Mouse (Mus musculus): Measurements from ENCODE around the gene Kif1b. TPM values are rescaled to one million over a fixed set of nuclear protein-coding genes. Genes with fewer than 3 reads are reported as not detected.

The Kif1b gene
- total and polyA plus RNA-seq, 2 experiments from 2014 or later = 215 to 425 TPM

GRCm38 (mm10) chr4:149188563-149188962, 118.9 kb downstream of the Kif1b start:
- Histone ChIP-seq H3K36me3 (ENCODE audit: insufficient read depth, low read length) (peaks cover 73% of the 10 kb centered on the region), H3K4me1 (ENCODE audit: insufficient read depth, low read length) (no peaks in the 10 kb centered on the region), H3K27me3 (ENCODE audit: insufficient read depth, low read length) (no peaks in the 10 kb centered on the region), H3K9ac (replicated peaks; ENCODE audit: low read length, poor library complexity, severe bottlenecking) (no peak overlapping the region), H3K9me3 (ENCODE audit: low read length) (no peaks in the 10 kb centered on the region), H3K27ac (ENCODE audit: low read depth, low read length) (no peak overlapping the region), H3K4me3 (ENCODE audit: low read depth, low read length) (no peak overlapping the region), H3K4me2 (ENCODE audit: low read depth, low read length, poor library complexity, severe bottlenecking) (no peak overlapping the region)
- ATAC-seq (ENCODE audit: low FRiP score) (no peak), DNase-seq (ENCODE audit: low spot score) (no peak)
- TF ChIP-seq CTCF (IDR thresholded peaks at IDR 0.05) = no peak
- 90% methylated on average over 2 of the region's 2 CpGs for WGBS

GRCm38 (mm10) chr4:149182755-149183154, 124.7 kb downstream of the Kif1b start:
- no peak overlapping the region for H3K4me2 ChIP-seq (ENCODE audit: low read depth, low read length, poor library complexity, severe bottlenecking)
- peak; percentile 66 for TF ChIP-seq CTCF (IDR thresholded peaks at IDR 0.05)
- no peaks in the 10 kb centered on the region for H3K9me3 ChIP-seq (ENCODE audit: low read length)
- H3K27ac ChIP-seq (ENCODE audit: low read depth, low read length) = no peak overlapping the region
- peaks cover 90% of the 10 kb centered on the region for H3K36me3 ChIP-seq (ENCODE audit: insufficient read depth, low read length)
- WGBS = 51% methylated on average over 4 of the region's 4 CpGs
- ATAC-seq (ENCODE audit: low FRiP score) = no peak
- no peak for DNase-seq (ENCODE audit: low spot score)
- H3K4me3 ChIP-seq (ENCODE audit: low read depth, low read length) = no peak overlapping the region
- H3K27me3 ChIP-seq (ENCODE audit: insufficient read depth, low read length) = no peaks in the 10 kb centered on the region
- H3K4me1 ChIP-seq (ENCODE audit: insufficient read depth, low read length) = no peaks in the 10 kb centered on the region
- H3K9ac ChIP-seq (replicated peaks; ENCODE audit: low read length, poor library complexity, severe bottlenecking) = no peak overlapping the region

GRCm38 (mm10) chr4:149182192-149182591, 125.3 kb downstream of the Kif1b start:
- no peaks in the 10 kb centered on the region for H3K27me3 ChIP-seq (ENCODE audit: insufficient read depth, low read length)
- 89% methylated on average over 7 of the region's 7 CpGs for WGBS
- H3K4me3 ChIP-seq (ENCODE audit: low read depth, low read length) = no peak overlapping the region
- no peak overlapping the region for H3K27ac ChIP-seq (ENCODE audit: low read depth, low read length)
- peaks cover 84% of the 10 kb centered on the region for H3K36me3 ChIP-seq (ENCODE audit: insufficient read depth, low read length)
- H3K9ac ChIP-seq (replicated peaks; ENCODE audit: low read length, poor library complexity, severe bottlenecking) = no peak overlapping the region
- no peaks in the 10 kb centered on the region for H3K4me1 ChIP-seq (ENCODE audit: insufficient read depth, low read length)
- no peak overlapping the region for H3K4me2 ChIP-seq (ENCODE audit: low read depth, low read length, poor library complexity, severe bottlenecking)
- no peaks in the 10 kb centered on the region for H3K9me3 ChIP-seq (ENCODE audit: low read length)
- no peak for TF ChIP-seq CTCF (IDR thresholded peaks at IDR 0.05)
- no peak for DNase-seq (ENCODE audit: low spot score)
- ATAC-seq (ENCODE audit: low FRiP score) = no peak

- Histone ChIP-seq H3K36me3 (ENCODE audit: insufficient read depth, low read length) (peaks cover 65% of the 10 kb centered on the region), H3K4me1 (ENCODE audit: insufficient read depth, low read length) (no peaks in the 10 kb centered on the region), H3K27me3 (ENCODE audit: insufficient read depth, low read length) (no peaks in the 10 kb centered on the region), H3K9me3 (ENCODE audit: low read length) (no peaks in the 10 kb centered on the region), H3K4me2 (ENCODE audit: low read depth, low read length, poor library complexity, severe bottlenecking) (no peak overlapping the region), H3K4me3 (ENCODE audit: low read depth, low read length) (no peak overlapping the region), H3K9ac (replicated peaks; ENCODE audit: low read length, poor library complexity, severe bottlenecking) (no peak overlapping the region), H3K27ac (ENCODE audit: low read depth, low read length) (no peak overlapping the region)
- TF ChIP-seq CTCF (IDR thresholded peaks at IDR 0.05) = no peak
- DNase-seq (ENCODE audit: low spot score) = no peak
- no peak for ATAC-seq (ENCODE audit: low FRiP score)
- 52% methylated on average over 4 of the region's 4 CpGs for WGBS
Measured at GRCm38 (mm10) chr4:149179573-149179972, 127.9 kb downstream of the Kif1b start.

GRCm38 (mm10) chr4:149179160-149179559, 128.3 kb downstream of the Kif1b start:
- DNase-seq (ENCODE audit: low spot score) (no peak), ATAC-seq (ENCODE audit: low FRiP score) (no peak)
- H3K4me1 ChIP-seq (ENCODE audit: insufficient read depth, low read length) = no peaks in the 10 kb centered on the region
- H3K4me3 ChIP-seq (ENCODE audit: low read depth, low read length) = no peak overlapping the region
- WGBS = 82% methylated on average over 7 of the region's 7 CpGs
- TF ChIP-seq CTCF (IDR thresholded peaks at IDR 0.05) = no peak
- H3K9me3 ChIP-seq (ENCODE audit: low read length) = no peaks in the 10 kb centered on the region
- no peak overlapping the region for H3K27ac ChIP-seq (ENCODE audit: low read depth, low read length)
- H3K27me3 ChIP-seq (ENCODE audit: insufficient read depth, low read length) = no peaks in the 10 kb centered on the region
- H3K9ac ChIP-seq (replicated peaks; ENCODE audit: low read length, poor library complexity, severe bottlenecking) = no peak overlapping the region
- H3K36me3 ChIP-seq (ENCODE audit: insufficient read depth, low read length) = peaks cover 61% of the 10 kb centered on the region
- no peak overlapping the region for H3K4me2 ChIP-seq (ENCODE audit: low read depth, low read length, poor library complexity, severe bottlenecking)

- no peak for ATAC-seq (ENCODE audit: low FRiP score)
- 66% methylated on average over 7 of the region's 7 CpGs for WGBS
Measured at GRCm38 (mm10) chr4:149178328-149178727, 129.2 kb downstream of the Kif1b start.

More at GRCm38 (mm10) chr4:149178328-149178727, 129.2 kb downstream of the Kif1b start:
- H3K9ac ChIP-seq (replicated peaks; ENCODE audit: low read length, poor library complexity, severe bottlenecking) = no peak overlapping the region
- H3K27ac ChIP-seq (ENCODE audit: low read depth, low read length) = no peak overlapping the region
- TF ChIP-seq CTCF (IDR thresholded peaks at IDR 0.05) = no peak
- no peaks in the 10 kb centered on the region for H3K27me3 ChIP-seq (ENCODE audit: insufficient read depth, low read length)
- H3K36me3 ChIP-seq (ENCODE audit: insufficient read depth, low read length) = peaks cover 53% of the 10 kb centered on the region
- H3K9me3 ChIP-seq (ENCODE audit: low read length) = no peaks in the 10 kb centered on the region
- no peak overlapping the region for H3K4me2 ChIP-seq (ENCODE audit: low read depth, low read length, poor library complexity, severe bottlenecking)
- H3K4me1 ChIP-seq (ENCODE audit: insufficient read depth, low read length) = no peaks in the 10 kb centered on the region
- H3K4me3 ChIP-seq (ENCODE audit: low read depth, low read length) = no peak overlapping the region
- no peak for DNase-seq (ENCODE audit: low spot score)

Data from midbrain, postnatal 0 days (tissue).